Comparison of ENCODE assay signal across 15 mouse cellular contexts in genomic region chr12:71975626-71976025, GRCm38 (mm10).
A peak's percentile ranks its signal among the peaks of the same experiment; 100 is the strongest.
DNase-seq lines count a peak whose midpoint lies in the region; ATAC-seq and TF ChIP-seq lines count a peak whose summit lies in the region.
"Had no signal": no experiment of that assay in that cellular context is flagged by ENCODE, and none has a peak within 500 bp of the region (broad histone marks: within the 10 kb centered on the region; RNA-seq: fewer than 3 reads in every experiment).

No protein-coding gene starts in this region.

- H3K27me3 ChIP-seq in heart, embryonic 10.5 days (ENCODE audit: insufficient read depth, poor library complexity, severe bottlenecking), result no peaks in the 10 kb centered on the region
- no peaks in the 10 kb centered on the region for H3K27me3 ChIP-seq in lung, embryonic 14.5 days (ENCODE audit: insufficient read depth, low read length)
- H3K27me3 ChIP-seq in forebrain, embryonic 15.5 days, result no peaks in the 10 kb centered on the region
- no peaks in the 10 kb centered on the region for H3K27me3 ChIP-seq in heart, postnatal 0 days (ENCODE audit: control insufficient read depth, insufficient read depth, low read length)
- H3K27me3 ChIP-seq: limb, embryonic 13.5 days; liver, embryonic 15.5 days had no signal

- H3K4me1 ChIP-seq in heart, embryonic 10.5 days, result peaks cover 84% of the 10 kb centered on the region
- H3K4me1 ChIP-seq in lung, embryonic 14.5 days (ENCODE audit: insufficient read depth), result peaks cover 43% of the 10 kb centered on the region
- H3K4me1 ChIP-seq in forebrain, embryonic 15.5 days, result peaks cover 68% of the 10 kb centered on the region
- peaks cover 71% of the 10 kb centered on the region for H3K4me1 ChIP-seq in heart, postnatal 0 days (ENCODE audit: control insufficient read depth, insufficient read depth)
- H3K4me1 ChIP-seq: limb, embryonic 13.5 days had no signal

- H3K4me3 ChIP-seq in heart, embryonic 10.5 days, result no peak overlapping the region
- H3K4me3 ChIP-seq in lung, embryonic 14.5 days (ENCODE audit: low read depth, low read length), result no peak overlapping the region
- no peak overlapping the region for H3K4me3 ChIP-seq in forebrain, embryonic 15.5 days
- no peak overlapping the region for H3K4me3 ChIP-seq in heart, postnatal 0 days (ENCODE audit: low read depth, low read length)
- H3K4me3 ChIP-seq: limb, embryonic 13.5 days; liver, embryonic 15.5 days had no signal

- peak overlapping the region; percentile 76 for H3K27ac ChIP-seq in heart, embryonic 10.5 days
- peak overlapping the region; percentile 87 for H3K27ac ChIP-seq in lung, embryonic 14.5 days (ENCODE audit: low read depth)
- peak overlapping the region; percentile 68 for H3K27ac ChIP-seq in forebrain, embryonic 15.5 days (replicated peaks)
- H3K27ac ChIP-seq in heart, postnatal 0 days (ENCODE audit: low read depth), result peak overlapping the region; percentile 76
- H3K27ac ChIP-seq: limb, embryonic 13.5 days; liver, embryonic 15.5 days; stomach, postnatal 0 days had no signal

- H3K9ac ChIP-seq in lung, embryonic 14.5 days, result no peak overlapping the region; the same call in 1 of the 2 replicates
- no peak overlapping the region for H3K9ac ChIP-seq in forebrain, embryonic 15.5 days (replicated peaks)
- H3K9ac ChIP-seq in heart, postnatal 0 days (replicated peaks; ENCODE audit: low read depth, low read length), result 0 out of 2 replicates have a peak overlapping the region, but pooled peaks have one; percentile 41
- H3K9ac ChIP-seq: limb, embryonic 13.5 days; liver, embryonic 15.5 days had no signal

- no peak overlapping the region for H3K4me2 ChIP-seq in lung, embryonic 14.5 days
- no peak overlapping the region for H3K4me2 ChIP-seq in forebrain, embryonic 15.5 days (replicated peaks)
- no peak overlapping the region for H3K4me2 ChIP-seq in heart, postnatal 0 days (ENCODE audit: low read depth, low read length)
- H3K4me2 ChIP-seq: limb, embryonic 13.5 days; liver, embryonic 15.5 days had no signal

- no peaks in the 10 kb centered on the region for H3K9me3 ChIP-seq in heart, embryonic 10.5 days
- no peaks in the 10 kb centered on the region for H3K9me3 ChIP-seq in lung, embryonic 14.5 days (ENCODE audit: low read depth, low read length)
- no peaks in the 10 kb centered on the region for H3K9me3 ChIP-seq in forebrain, embryonic 15.5 days
- no peaks in the 10 kb centered on the region for H3K9me3 ChIP-seq in heart, postnatal 0 days (replicated peaks; ENCODE audit: control insufficient read depth, low read length)
- H3K9me3 ChIP-seq: G1E; limb, embryonic 13.5 days; liver, embryonic 15.5 days had no signal

- no peak for ATAC-seq in lung, embryonic 14.5 days (ENCODE audit: insufficient read depth)
- ATAC-seq in forebrain, embryonic 15.5 days (replicated peaks), result no peak
- no peak for ATAC-seq in heart, postnatal 0 days (ENCODE audit: insufficient read depth, low read depth)

- no peak for DNase-seq in heart, embryonic 10.5 days (ENCODE audit: low spot score)
- no peak for DNase-seq in heart, adult 8-10 months (ENCODE audit: low spot score)
- no peak for DNase-seq in lung, embryonic 14.5 days
- no peak for DNase-seq in lung, postnatal 10 days
- DNase-seq in heart, postnatal 0 days (ENCODE audit: low spot score), result no peak
- no peak for DNase-seq in adrenal gland, postnatal 36 days
- no peak for DNase-seq in gastrocnemius, postnatal 4 days (ENCODE audit: low spot score in 2 of 2)
- DNase-seq: cerebellum, adult 9-11 months; kidney, adult 2 months; thymus, postnatal 14 days had no signal

- no peak for TF ChIP-seq EP300 in heart, postnatal 0 days (IDR thresholded peaks at IDR 0.05; ENCODE audit: low read depth)

- WGBS in heart, embryonic 10.5 days, result 61% methylated on average over 1 of the region's 1 CpGs
- WGBS in lung, embryonic 14.5 days, result 56% methylated on average over 1 of the region's 1 CpGs
- 40% methylated on average over 1 of the region's 1 CpGs for WGBS in forebrain, embryonic 15.5 days
- WGBS in heart, postnatal 0 days, result 28% methylated on average over 1 of the region's 1 CpGs

- TF ChIP-seq CTCF in lung, embryonic 14.5 days (IDR thresholded peaks at IDR 0.05; ENCODE audit: low read depth), result no peak
- no peak for TF ChIP-seq CTCF in heart, postnatal 0 days (IDR thresholded peaks at IDR 0.05; ENCODE audit: low read depth)

- H3K36me3 ChIP-seq in heart, embryonic 10.5 days, result peaks cover 71% of the 10 kb centered on the region
- H3K36me3 ChIP-seq in lung, embryonic 14.5 days (ENCODE audit: insufficient read depth), result peaks cover 59% of the 10 kb centered on the region
- H3K36me3 ChIP-seq in forebrain, embryonic 15.5 days, result peaks cover 36% of the 10 kb centered on the region
- peaks cover 71% of the 10 kb centered on the region for H3K36me3 ChIP-seq in heart, postnatal 0 days (replicated peaks; ENCODE audit: control insufficient read depth, insufficient read depth, low read length)
